Mouse (Mus musculus) CH12.LX (cell line): ENCODE measurements around the gene C730034F03Rik. TPM values are rescaled to one million over a fixed set of nuclear protein-coding genes. Genes with fewer than 3 reads are reported as not detected.

Experiments
- DNase-seq: peaks from one replicate; pipeline ENCODE4 v3.0.0-alpha.2; 2013; ENCODE audit errors: extremely low read depth
- H3K27ac ChIP-seq: 2 replicates; pipeline ENCODE4 v1.5.1; 2012; ENCODE audit warnings: low read depth, mild to moderate bottlenecking, control low read depth, moderate library complexity; ENCODE audit not compliant: insufficient read depth
- H3K27me3 ChIP-seq: replicated peaks from 2 replicates; pipeline ENCODE3; 2012; ENCODE audit warnings: inconsistent platforms
- H3K36me3 ChIP-seq, 2 experiments: replicated peaks in 1 of 2; 2 replicates each; pipeline versions ENCODE3 to v1.6.1; 2012; ENCODE audit warnings: inconsistent platforms in 1 of 2, low read length in 1 of 2, mild to moderate bottlenecking in 1 of 2, mixed read lengths in 1 of 2, moderate library complexity in 1 of 2; ENCODE audit not compliant: control insufficient read depth in 1 of 2, insufficient read depth in 1 of 2
- H3K4me1 ChIP-seq, 2 experiments: 2 replicates each; pipeline ENCODE4 v1.6.1; 2012; ENCODE audit warnings: inconsistent platforms in 1 of 2, moderate library complexity in 1 of 2; ENCODE audit not compliant: insufficient read depth in 2 of 2, control insufficient read depth in 1 of 2
- H3K4me2 ChIP-seq: 2 replicates; pipeline ENCODE4 v1.6.1; 2012; ENCODE audit warnings: low read depth, mild to moderate bottlenecking, control low read depth; ENCODE audit not compliant: poor library complexity, insufficient read depth, severe bottlenecking
- H3K4me3 ChIP-seq, 3 experiments: fragments of 150-350 bp in 1 of 3; sonication (generic) in 1 of 3; replicated peaks in 1 of 3; 2 replicates each; pipeline versions ENCODE3 to v1.5.1; 2011 to 2012; ENCODE audit warnings: low read depth in 2 of 3, low read length in 2 of 3, mild to moderate bottlenecking in 2 of 3, moderate library complexity in 2 of 3, control low read depth in 1 of 3, improper control_type of control experiment in 1 of 3, inconsistent platforms in 1 of 3, mixed read lengths in 1 of 3; ENCODE audit not compliant: poor library complexity in 1 of 3
- H3K79me2 ChIP-seq: replicated peaks from 2 replicates; pipeline ENCODE4 v1.6.1; 2012; ENCODE audit warnings: mild to moderate bottlenecking, moderate library complexity; ENCODE audit not compliant: control insufficient read depth, poor library complexity, insufficient read depth, severe bottlenecking; ENCODE audit errors: extremely low read depth
- H3K9ac ChIP-seq: 2 replicates; pipeline ENCODE4 v1.6.1; 2012; ENCODE audit warnings: low read depth, mild to moderate bottlenecking, control low read depth, moderate library complexity; ENCODE audit not compliant: insufficient read depth
- H3K9me3 ChIP-seq: replicated peaks from 2 replicates; pipeline ENCODE3; 2012; ENCODE audit warnings: low read length, inconsistent platforms, mixed read lengths
- BHLHE40 ChIP-seq: IDR thresholded peaks from 2 replicates; pipeline ENCODE4 v1.6.1; 2011; ENCODE audit warnings: mild to moderate bottlenecking, low read depth, low read length, improper control_type of control experiment
- CHD1 ChIP-seq: IDR thresholded peaks from 2 replicates; pipeline ENCODE4 v1.6.1; 2012; ENCODE audit warnings: low read depth, low read length, improper control_type of control experiment, inconsistent platforms
- CHD2 ChIP-seq: IDR thresholded peaks from 2 replicates; pipeline ENCODE4 v1.6.1; 2011; ENCODE audit warnings: low read length, improper control_type of control experiment
- CTCF ChIP-seq, 2 experiments: IDR thresholded peaks in 1 of 2; conservative IDR thresholded peaks in 1 of 2; 2 replicates each; pipeline ENCODE4 v1.5.1; 2011 to 2012; ENCODE audit warnings: low read depth in 2 of 2, low read length in 2 of 2, improper control_type of control experiment in 1 of 2, inconsistent platforms in 1 of 2, mild to moderate bottlenecking in 1 of 2, moderate library complexity in 1 of 2
- E2F4 ChIP-seq: IDR thresholded peaks from 2 replicates; pipeline ENCODE4 v1.6.1; 2011; ENCODE audit warnings: low read depth, low read length, improper control_type of control experiment; ENCODE audit not compliant: insufficient replicate concordance
- ELF1 ChIP-seq: IDR thresholded peaks from 2 replicates; pipeline ENCODE4 v1.6.1; 2014; ENCODE audit warnings: low read depth, mild to moderate bottlenecking, inconsistent platforms, low read length, improper control_type of control experiment
- IRF4 ChIP-seq: IDR thresholded peaks from 2 replicates; pipeline ENCODE4 v1.6.1; 2014; ENCODE audit warnings: low read depth, mild to moderate bottlenecking, inconsistent platforms, low read length, improper control_type of control experiment
- KAT2A ChIP-seq: IDR thresholded peaks from 2 replicates; pipeline ENCODE4 v1.6.1; 2012; ENCODE audit warnings: low read length, improper control_type of control experiment, inconsistent platforms; ENCODE audit not compliant: insufficient replicate concordance
- MAFK ChIP-seq: IDR thresholded peaks from 2 replicates; pipeline ENCODE4 v1.6.1; 2011; ENCODE audit warnings: low read length, improper control_type of control experiment; ENCODE audit not compliant: insufficient replicate concordance
- MAX ChIP-seq: IDR thresholded peaks from 2 replicates; pipeline ENCODE4 v1.6.1; 2011; ENCODE audit warnings: low read length, improper control_type of control experiment
- MAZ ChIP-seq: IDR thresholded peaks from 2 replicates; pipeline ENCODE4 v1.6.1; 2012; ENCODE audit warnings: low read depth, mild to moderate bottlenecking, inconsistent platforms, low read length, improper control_type of control experiment, moderate library complexity
- MEF2A ChIP-seq: IDR thresholded peaks from 2 replicates; pipeline ENCODE4 v1.6.1; 2014; ENCODE audit warnings: low read depth, mild to moderate bottlenecking, inconsistent platforms, low read length, improper control_type of control experiment, borderline replicate concordance
- MXI1 ChIP-seq: IDR thresholded peaks from 2 replicates; pipeline ENCODE4 v1.6.1; 2011; ENCODE audit warnings: mild to moderate bottlenecking, low read depth, low read length, improper control_type of control experiment
- MYC ChIP-seq: IDR thresholded peaks from 2 replicates; pipeline ENCODE4 v1.6.1; 2011; ENCODE audit warnings: low read depth, mild to moderate bottlenecking, improper control_type of control experiment, low read length
- NELFE ChIP-seq: IDR thresholded peaks from 2 replicates; pipeline ENCODE4 v1.6.1; 2011; ENCODE audit warnings: low read depth, low read length, improper control_type of control experiment
- POLR2A ChIP-seq: IDR thresholded peaks from 2 replicates; pipeline ENCODE4 v1.6.1; 2011; ENCODE audit warnings: low read depth, mild to moderate bottlenecking, improper control_type of control experiment, low read length
- RCOR1 ChIP-seq: conservative IDR thresholded peaks from 2 replicates; pipeline ENCODE4 v1.6.1; 2012; ENCODE audit warnings: low read depth, mild to moderate bottlenecking, inconsistent platforms, low read length, improper control_type of control experiment
- SIN3A ChIP-seq: IDR thresholded peaks from 2 replicates; pipeline ENCODE4 v1.6.1; 2012; ENCODE audit warnings: low read length, improper control_type of control experiment, inconsistent platforms
- TBP ChIP-seq: conservative IDR thresholded peaks from 2 replicates; pipeline ENCODE4 v1.6.1; 2011; ENCODE audit warnings: low read depth, low read length, improper control_type of control experiment
- TCF12 ChIP-seq: IDR thresholded peaks from 2 replicates; pipeline ENCODE4 v1.6.1; 2014; ENCODE audit warnings: low read depth, mild to moderate bottlenecking, inconsistent platforms, low read length, improper control_type of control experiment
- UBTF ChIP-seq: IDR thresholded peaks from 2 replicates; pipeline ENCODE4 v1.6.1; 2012; ENCODE audit warnings: low read depth, mild to moderate bottlenecking, inconsistent platforms, low read length, improper control_type of control experiment, moderate library complexity
- USF1 ChIP-seq: IDR thresholded peaks from 2 replicates; pipeline ENCODE4 v1.6.1; 2014; ENCODE audit warnings: low read depth, mild to moderate bottlenecking, inconsistent platforms, low read length, improper control_type of control experiment
- USF2 ChIP-seq: conservative IDR thresholded peaks from 2 replicates; pipeline ENCODE4 v1.6.1; 2011; ENCODE audit warnings: low read depth, low read length, improper control_type of control experiment
- ZKSCAN1 ChIP-seq: IDR thresholded peaks from 2 replicates; pipeline ENCODE4 v1.6.1; 2012; ENCODE audit warnings: low read depth, inconsistent platforms, low read length, improper control_type of control experiment, borderline replicate concordance
- ZMIZ1 ChIP-seq: IDR thresholded peaks from 2 replicates; pipeline ENCODE4 v1.6.1; 2012; ENCODE audit warnings: low read depth, mild to moderate bottlenecking, inconsistent platforms, low read length, improper control_type of control experiment
- dilution Hi-C: fragments of 300-500 bp; cut with MboI; formaldehyde crosslinking; loops from 2 replicates; pipeline ENCODE4 v1.14.3; 2020; ENCODE audit warnings: low sequenced_read_pairs; ENCODE audit not compliant: extremely low pct_unique_long_range_greater_than_20kb, extremely low pct_ligation_motif_present
- in situ Hi-C: fragments of 300-500 bp; cut with MboI; formaldehyde crosslinking; loops from 3 replicates; pipeline ENCODE4 v1.14.3; 2019; ENCODE audit warnings: low sequenced_read_pairs, low pct_ligation_motif_present, low pct_unique_long_range_greater_than_20kb, mixed read lengths
- polyA plus RNA-seq: library from polyadenylated mRNA; unstranded; fragments of >175 nt; gene quantifications from 2 replicates; pipeline ENCODE4 v1.2.1, GENCODE M21; 2012; ENCODE audit warnings: low read depth; ENCODE audit not compliant: insufficient read length
- total RNA-seq, 2 experiments: library from RNA; depleted of rRNA; stranded (reverse); fragments of 300-350 nt in 1 of 2; fragments of >200 nt in 1 of 2; gene quantifications; 2 replicates each; pipeline ENCODE4 v1.2.3; 2012 to 2014

Gene C730034F03Rik
- total and polyA plus RNA-seq, 3 experiments: 0.35 to 3.6 (median 1.1) TPM

DNA sequence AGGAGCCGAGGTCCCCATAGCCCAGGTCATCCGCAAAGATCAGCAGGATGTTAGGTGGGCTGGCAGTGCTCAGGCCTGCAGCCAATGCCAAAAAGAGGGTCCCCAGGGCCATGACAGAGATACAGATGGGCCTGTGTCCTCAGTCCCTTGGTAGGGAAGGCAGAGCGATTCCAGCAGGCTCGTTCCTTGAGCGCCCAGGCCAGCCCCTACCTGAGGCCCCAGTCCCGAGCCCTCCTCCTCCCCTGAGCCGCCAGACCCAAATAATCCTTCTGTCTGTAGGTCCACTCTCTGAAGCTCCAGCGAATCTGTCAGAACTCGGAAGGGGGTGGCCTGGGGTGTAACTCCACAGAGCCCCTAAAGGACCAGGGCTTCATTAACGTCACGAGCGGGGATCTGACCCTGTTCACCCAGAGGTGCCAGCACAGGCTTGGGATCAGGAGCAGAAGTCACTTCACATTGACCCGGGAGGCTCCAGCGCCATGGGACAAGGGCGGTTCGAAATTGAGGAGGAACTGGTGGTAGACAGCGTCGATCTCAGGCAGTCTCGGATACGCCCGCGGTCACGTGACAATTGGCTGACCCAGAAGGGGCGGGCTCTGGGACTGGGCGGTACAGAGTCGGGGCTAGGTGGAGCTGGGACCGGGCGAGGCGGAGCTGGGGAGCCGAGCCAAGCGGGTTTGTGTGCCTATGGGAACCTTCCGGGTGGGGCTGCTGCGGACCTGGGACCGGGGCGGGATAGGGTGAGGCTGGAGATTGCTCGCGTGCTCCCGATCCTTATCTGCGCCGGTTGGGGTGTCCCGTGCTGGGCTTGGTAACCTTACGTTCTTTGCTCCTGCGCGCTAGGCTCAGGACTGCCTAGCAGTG, 46.5 kb downstream of the C730034F03Rik start:
- no peaks in the 10 kb centered on the region for H3K79me2 ChIP-seq
- H3K27ac ChIP-seq: no peak overlapping the region
- peaks cover 11 to 29% of the 10 kb centered on the region in 2 experiments for H3K4me1 ChIP-seq
- H3K9ac ChIP-seq: peak overlapping the region; percentile 60
- dilution Hi-C loops: no loop called here
- peak overlapping the region; percentile 59 for H3K4me2 ChIP-seq
- in situ Hi-C loops: loop anchor here (5.0 kb wide), 1 partner anchor 56 kb away; no protein-coding TSS in a partner anchor
- peak; percentile 26 for TF ChIP-seq SIN3A
- peak; percentile 86 for TF ChIP-seq BHLHE40
- TF ChIP-seq POLR2A: peak; percentile 81
- no peak for TF ChIP-seq CHD2
- TF ChIP-seq MAFK: no peak
- TF ChIP-seq MXI1: peak; percentile 45; the same call in 1 of the 2 replicates
- TF ChIP-seq ELF1: peak; percentile 57
- TF ChIP-seq ZKSCAN1: no peak
- no peak for TF ChIP-seq RCOR1
- no peak for TF ChIP-seq CHD1
- peak; percentile 55; the same call in 1 of the 2 replicates for TF ChIP-seq ZMIZ1
- TF ChIP-seq USF2: peak; percentile 96
- TF ChIP-seq USF1: peak; percentile 96
- TF ChIP-seq NELFE: peak; percentile 77
- TF ChIP-seq MAX: peak; percentile 95
- no peak for TF ChIP-seq CTCF (conservative IDR thresholded peaks at IDR 0.05 in 1 of 2, IDR thresholded peaks at IDR 0.05 in 1 of 2; ENCODE audit: low read depth in 2 of 2, low read length in 2 of 2)
- peak; percentile 78 for TF ChIP-seq TCF12
- TF ChIP-seq, all 38 proteins: peak for 11
- DNase-seq: peak; percentile 94
- no peaks in the 10 kb centered on the region for H3K27me3 ChIP-seq
- H3K4me3 ChIP-seq: peak overlapping the region; percentile 63 to 95 (median 71)
- H3K9me3 ChIP-seq: no peaks in the 10 kb centered on the region
- peaks cover 2 to 35% of the 10 kb centered on the region in 2 experiments for H3K36me3 ChIP-seq

DNA sequence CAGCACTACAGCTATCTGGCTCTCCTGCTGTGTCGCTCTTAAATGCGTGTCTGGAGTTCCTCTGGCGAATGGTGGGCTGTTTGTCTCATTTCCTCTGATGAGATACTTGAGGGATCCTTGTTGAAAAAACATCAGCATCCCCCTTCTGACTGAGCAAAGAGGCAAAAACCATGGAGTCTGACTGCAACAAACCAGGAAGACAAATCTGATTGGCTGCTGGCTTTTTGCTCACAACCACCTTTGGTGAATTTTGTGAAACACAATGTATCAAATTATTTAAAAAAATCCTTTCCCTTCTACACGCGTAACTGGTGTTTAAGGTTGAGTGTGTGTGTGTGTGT, 47.1 kb downstream of the C730034F03Rik start:
- Histone ChIP-seq H3K4me2 (peak overlapping the region; percentile 45), H3K79me2 (no peaks in the 10 kb centered on the region), H3K4me1 (peaks cover 11 to 29% of the 10 kb centered on the region in 2 experiments), H3K27ac (no peak overlapping the region), H3K9ac (peak overlapping the region; percentile 33), H3K4me3 (peak overlapping the region; percentile 63 to 95 (median 71)), H3K9me3 (no peaks in the 10 kb centered on the region), H3K36me3 (peaks cover 2 to 36% of the 10 kb centered on the region in 2 experiments), H3K27me3 (no peaks in the 10 kb centered on the region)
- TF ChIP-seq ELF1 (peak; percentile 42), NELFE (0 out of 2 replicates have a peak, but pooled peaks have one; percentile 3), UBTF (no peak), USF2 (no peak), KAT2A (no peak), TBP (no peak), USF1 (no peak), IRF4 (no peak), MXI1 (no peak), MAZ (no peak), MEF2A (no peak), POLR2A (no peak), E2F4 (no peak), MYC (no peak), SIN3A (0 out of 2 replicates have a peak, but pooled peaks have one; percentile 0)
- DNase-seq: peak; percentile 45
- dilution Hi-C loops: no loop called here
- in situ Hi-C loops: loop anchor here (5.0 kb wide), 1 partner anchor 56 kb away; no protein-coding TSS in a partner anchor
